Mouse (Mus musculus) brain, embryonic 14.5 days (tissue): ENCODE results near the gene Atg4a-ps.

Experiments used
- CTCF ChIP-seq: fragments of 200-500 bp; IDR thresholded peaks from 2 replicates; pipeline ENCODE4 v1.5.1; 2012; ENCODE audit warnings: inconsistent platforms, mild to moderate bottlenecking, moderate library complexity, borderline replicate concordance; ENCODE audit not compliant: insufficient read depth, insufficient read length; ENCODE audit errors: extremely low read depth
- POLR2A ChIP-seq: fragments of 200-500 bp; IDR thresholded peaks from 2 replicates; pipeline ENCODE4 v1.6.1; 2012; ENCODE audit warnings: mild to moderate bottlenecking, inconsistent platforms, borderline replicate concordance; ENCODE audit not compliant: poor library complexity, insufficient read depth, insufficient read length, severe bottlenecking; ENCODE audit errors: extremely low read depth

- TF ChIP-seq CTCF, result no peak
- no peak for TF ChIP-seq POLR2A
Observed at GRCm38 (mm10) chr3:103682473-103682872, 36.6 kb upstream of the Atg4a-ps start.
